Mouse (Mus musculus): ENCODE data around the gene Fam222b.

GRCm38 (mm10) chr11:78125691-78126090, 31.2 kb downstream of the Fam222b start:
- no peak for TF ChIP-seq CTCF (IDR thresholded peaks at IDR 0.05; ENCODE audit: low read depth)
- TF ChIP-seq EP300 (IDR thresholded peaks at IDR 0.05; ENCODE audit: low read depth) = no peak

Data from liver, postnatal 0 days (tissue).